Mouse (Mus musculus) intestine, postnatal 0 days (tissue): Measurements from ENCODE around the gene Arid5b. TPM values are rescaled to one million over a fixed set of nuclear protein-coding genes. Genes with fewer than 3 reads are reported as not detected.

Source experiments
- ATAC-seq: fragments of 200-750 bp; cut with Nextera tagmentation; 2 replicates; pipeline ENCODE4 v1.8.0; 2017; ENCODE audit warnings: mild to moderate bottlenecking, moderate TSS enrichment, moderate library complexity
- H3K27ac ChIP-seq: fragments of 300-500 bp; sonication (generic); 2 replicates; pipeline ENCODE4 v1.5.1; 2014; ENCODE audit warnings: mild to moderate bottlenecking, low read depth, low read length, moderate library complexity
- H3K27me3 ChIP-seq: fragments of 300-500 bp; sonication (generic); replicated peaks from 2 replicates; pipeline ENCODE4 v1.6.1; 2014; ENCODE audit warnings: low read length, mixed read lengths; ENCODE audit not compliant: control insufficient read depth, insufficient read depth
- H3K36me3 ChIP-seq: fragments of 300-500 bp; sonication (generic); 2 replicates; pipeline ENCODE4 v1.6.1; 2014; ENCODE audit warnings: mild to moderate bottlenecking, moderate library complexity; ENCODE audit not compliant: control insufficient read depth, insufficient read depth
- H3K4me1 ChIP-seq: fragments of 300-500 bp; sonication (generic); replicated peaks from 2 replicates; pipeline ENCODE4 v1.6.1; 2014; ENCODE audit warnings: antibody characterized with exemption, low read length, mixed read lengths; ENCODE audit not compliant: control insufficient read depth, insufficient read depth
- H3K4me2 ChIP-seq: fragments of 300-500 bp; sonication (generic); replicated peaks from 2 replicates; pipeline ENCODE4 v1.6.1; 2014; ENCODE audit warnings: low read depth, mild to moderate bottlenecking, moderate library complexity
- H3K4me3 ChIP-seq: fragments of 300-500 bp; sonication (generic); 2 replicates; pipeline ENCODE4 v1.5.1; 2014; ENCODE audit warnings: low read depth, low read length
- H3K9ac ChIP-seq: fragments of 300-500 bp; sonication (generic); 2 replicates; pipeline ENCODE4 v1.6.1; 2014; ENCODE audit warnings: mild to moderate bottlenecking, low read depth, low read length
- H3K9me3 ChIP-seq: fragments of 300-500 bp; sonication (generic); 2 replicates; pipeline ENCODE4 v1.6.1; 2016; ENCODE audit warnings: mixed run types; ENCODE audit not compliant: control insufficient read depth
- CTCF ChIP-seq: sonication (generic); IDR thresholded peaks from 2 replicates; pipeline ENCODE4 v1.5.1; 2016; ENCODE audit warnings: low read depth, mild to moderate bottlenecking, control low read depth, antibody characterized with exemption, moderate library complexity
- WGBS: fragments of 180-500 bp; shearing (Covaris S2); extraction: QIAGEN DNeasy Blood & Tissue Kit; methylation state at CpG from one replicate; pipeline ENCODE4 v1.1.7; 2014; 5-methylcytosine and 5-hydroxymethylcytosine counted together
- polyA plus RNA-seq: library from polyadenylated mRNA; unstranded; fragments of >200 nt; fragmentation: Nextera tagmentation; extraction: Ambion mirVana; gene quantifications from 2 replicates; pipeline ENCODE4 v1.2.1, GENCODE M21; 2015

Gene Arid5b
- polyA plus RNA-seq, 1 experiment from 2014 or later, result 15.1 TPM

DNA sequence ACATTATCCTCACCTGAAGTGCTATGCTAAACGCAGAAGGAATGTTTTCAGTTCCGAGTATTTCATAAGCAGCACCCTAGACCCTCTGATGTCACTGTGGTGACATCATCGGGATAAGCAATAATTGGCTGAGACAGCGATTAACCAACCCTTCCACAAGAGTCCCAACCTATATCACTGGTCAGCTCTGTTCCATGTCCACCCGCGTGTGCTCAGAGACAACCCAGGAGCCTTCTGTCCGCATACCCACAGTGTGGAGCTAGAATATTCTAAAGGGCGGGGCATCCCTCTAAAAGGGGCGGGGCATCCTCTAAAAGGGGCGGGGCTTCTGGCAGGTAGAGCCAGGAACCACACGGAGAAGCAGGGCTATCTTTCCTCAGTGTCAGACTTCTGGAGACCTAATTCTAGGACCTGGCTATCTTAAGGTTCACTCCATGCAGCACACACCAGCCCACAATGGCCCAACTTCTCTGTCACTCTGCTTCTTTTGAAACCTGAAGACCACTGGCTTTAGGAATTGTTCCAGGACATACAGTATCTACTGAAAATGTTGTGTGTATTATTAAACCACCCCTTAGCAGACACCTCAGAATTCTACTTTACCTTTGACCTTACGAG is 68.4 kb downstream of the Arid5b start:
- Histone ChIP-seq H3K4me3 (no peak overlapping the region), H3K27ac (no peak overlapping the region), H3K9me3 (no peaks in the 10 kb centered on the region), H3K9ac (no peak overlapping the region), H3K4me1 (peaks cover 2% of the 10 kb centered on the region; the same call in 1 of the 2 replicates), H3K36me3 (no peaks in the 10 kb centered on the region), H3K27me3 (no peaks in the 10 kb centered on the region), H3K4me2 (no peak overlapping the region)
- no peak for TF ChIP-seq CTCF
- 75% methylated on average over 12 of the region's 12 CpGs for WGBS
- ATAC-seq, result no peak

GRCm38 (mm10) chr10:68208670-68209065 is 69.9 kb downstream of the Arid5b start:
- WGBS, result 38% methylated on average over 5 of the region's 5 CpGs
- no peak overlapping the region for H3K27ac ChIP-seq

GRCm38 (mm10) chr10:68207803-68208669 is 70.5 kb downstream of the Arid5b start:
- H3K27me3 ChIP-seq, result no peaks in the 10 kb centered on the region
- no peaks in the 10 kb centered on the region for H3K9me3 ChIP-seq
- H3K4me2 ChIP-seq, result peak overlapping the region; percentile 49
- peak overlapping the region; percentile 14; the same call in 1 of the 2 replicates for H3K4me3 ChIP-seq
- TF ChIP-seq CTCF, result no peak
- H3K36me3 ChIP-seq, result peaks cover 7% of the 10 kb centered on the region; the same call in 1 of the 2 replicates
- H3K9ac ChIP-seq, result no peak overlapping the region
- H3K27ac ChIP-seq, result no peak overlapping the region
- peaks cover 2% of the 10 kb centered on the region; the same call in 1 of the 2 replicates for H3K4me1 ChIP-seq
- WGBS, result 12% methylated on average over 20 of the region's 20 CpGs
- no peak for ATAC-seq

More at GRCm38 (mm10) chr10:68208670-68209065, 69.9 kb downstream of the Arid5b start:
- H3K9ac ChIP-seq, result no peak overlapping the region
- peak overlapping the region; percentile 49; the same call in 1 of the 2 replicates for H3K4me2 ChIP-seq
- no peak for TF ChIP-seq CTCF
- peaks cover 2% of the 10 kb centered on the region; the same call in 1 of the 2 replicates for H3K4me1 ChIP-seq
- H3K9me3 ChIP-seq, result no peaks in the 10 kb centered on the region
- H3K27me3 ChIP-seq, result no peaks in the 10 kb centered on the region
- H3K4me3 ChIP-seq, result no peak overlapping the region; the same call in 1 of the 2 replicates
- ATAC-seq, result no peak
- peaks cover 7% of the 10 kb centered on the region; the same call in 1 of the 2 replicates for H3K36me3 ChIP-seq

DNA sequence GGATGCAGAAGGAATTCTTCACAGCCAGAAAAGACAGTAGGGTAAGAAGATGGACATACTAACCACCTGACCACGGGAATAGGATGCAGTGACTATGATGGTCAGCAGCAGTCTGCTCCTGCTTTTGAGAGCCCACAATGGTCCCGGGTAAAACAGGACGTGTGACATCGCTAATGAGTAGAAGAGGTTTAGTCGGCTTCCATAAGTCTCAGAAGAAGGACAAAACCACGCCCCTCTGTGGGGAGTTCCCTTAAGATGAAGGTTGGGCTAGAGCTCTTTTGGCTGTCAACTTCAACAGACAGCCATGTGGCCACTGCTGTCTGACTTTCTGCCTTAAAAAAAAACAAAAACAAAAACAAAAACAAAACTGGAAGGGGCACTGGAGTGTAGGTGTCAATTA is 74.1 kb downstream of the Arid5b start:
- 87% methylated on average over 6 of the region's 6 CpGs for WGBS
- H3K9me3 ChIP-seq, result no peaks in the 10 kb centered on the region
- H3K9ac ChIP-seq, result no peak overlapping the region
- no peak overlapping the region for H3K27ac ChIP-seq
- H3K4me1 ChIP-seq, result no peaks in the 10 kb centered on the region
- no peak for TF ChIP-seq CTCF
- no peak overlapping the region for H3K4me2 ChIP-seq
- H3K36me3 ChIP-seq, result peaks cover 28% of the 10 kb centered on the region
- H3K27me3 ChIP-seq, result no peaks in the 10 kb centered on the region
- no peak overlapping the region for H3K4me3 ChIP-seq
- no peak for ATAC-seq

- peaks cover 31% of the 10 kb centered on the region for H3K36me3 ChIP-seq
- 93% methylated on average over 7 of the region's 7 CpGs for WGBS
- no peaks in the 10 kb centered on the region for H3K27me3 ChIP-seq
- H3K4me1 ChIP-seq, result no peaks in the 10 kb centered on the region
- no peak overlapping the region for H3K9ac ChIP-seq
- H3K9me3 ChIP-seq, result no peaks in the 10 kb centered on the region
- H3K4me2 ChIP-seq, result no peak overlapping the region
- no peak overlapping the region for H3K4me3 ChIP-seq
- TF ChIP-seq CTCF, result no peak
- H3K27ac ChIP-seq, result no peak overlapping the region
- ATAC-seq, result no peak
Observed at GRCm38 (mm10) chr10:68203860-68204259, 74.7 kb downstream of the Arid5b start.

DNA sequence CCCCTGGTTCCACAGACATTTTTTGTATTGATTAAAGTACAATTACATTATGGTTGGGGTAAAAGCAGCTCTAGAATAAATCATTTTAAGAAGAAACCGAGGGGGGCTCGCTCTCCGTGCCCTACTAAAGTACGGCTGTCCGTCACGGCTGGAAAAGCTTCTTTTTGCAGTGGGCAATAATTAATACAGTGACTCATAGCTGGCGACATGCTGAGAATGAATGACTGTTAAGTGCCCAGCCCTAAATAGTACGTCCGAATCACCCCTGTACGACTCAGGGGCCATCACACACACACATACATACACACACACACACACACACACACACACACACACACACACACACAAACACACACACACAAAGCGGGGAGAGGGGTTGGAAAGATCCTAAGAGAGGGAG is 75.2 kb downstream of the Arid5b start:
- 77% methylated on average over 11 of the region's 11 CpGs for WGBS

More for the DNA sequence above, 75.2 kb downstream of the Arid5b start:
- Histone ChIP-seq H3K4me3 (no peak overlapping the region), H3K27me3 (no peaks in the 10 kb centered on the region), H3K4me2 (no peak overlapping the region), H3K9ac (no peak overlapping the region), H3K4me1 (no peaks in the 10 kb centered on the region), H3K9me3 (no peaks in the 10 kb centered on the region), H3K36me3 (peaks cover 31% of the 10 kb centered on the region), H3K27ac (no peak overlapping the region)
- no peak for ATAC-seq
- TF ChIP-seq CTCF, result no peak
